Mouse (Mus musculus) MEL (cell line): ENCODE measurements around the gene Tkt. TPM values are rescaled to one million over a fixed set of nuclear protein-coding genes. Genes with fewer than 3 reads are reported as not detected.

Experiments
- DNase-seq: peaks from one replicate; pipeline ENCODE4 v3.0.0; 2011; ENCODE audit warnings: low read depth, low spot score
- H3K27ac ChIP-seq: 2 replicates; pipeline ENCODE4 v1.5.1; 2012; ENCODE audit warnings: low read depth, mild to moderate bottlenecking, control low read depth, low read length, moderate library complexity; ENCODE audit not compliant: control insufficient read depth
- H3K27me3 ChIP-seq, 2 experiments: fragments of 150-350 bp in 1 of 2; sonication (generic) in 1 of 2; 2 replicates each; pipeline ENCODE4 v1.6.1; 2012; ENCODE audit warnings: low read length in 2 of 2, mild to moderate bottlenecking in 2 of 2, improper control_type of control experiment in 1 of 2, moderate library complexity in 1 of 2; ENCODE audit not compliant: insufficient read depth in 2 of 2, control insufficient read depth in 1 of 2
- H3K36me3 ChIP-seq, 2 experiments: 2 replicates each; pipeline ENCODE4 v1.6.1; 2012 to 2014; ENCODE audit warnings: low read length in 2 of 2, improper control_type of control experiment in 1 of 2, inconsistent platforms in 1 of 2, mild to moderate bottlenecking in 1 of 2; ENCODE audit not compliant: insufficient read depth in 2 of 2, control insufficient read depth in 1 of 2
- H3K4me1 ChIP-seq, 2 experiments: fragments of 150-350 bp in 1 of 2; sonication (generic) in 1 of 2; 2 replicates each; pipeline ENCODE4 v1.6.1; 2012; ENCODE audit warnings: low read length in 2 of 2, improper control_type of control experiment in 1 of 2, mild to moderate bottlenecking in 1 of 2; ENCODE audit not compliant: insufficient read depth in 2 of 2, control insufficient read depth in 1 of 2
- H3K4me3 ChIP-seq, 2 experiments: fragments of 150-350 bp in 1 of 2; sonication (generic) in 1 of 2; 2 replicates each; pipeline ENCODE4 v1.5.1; 2012; ENCODE audit warnings: low read depth in 2 of 2, low read length in 2 of 2, mild to moderate bottlenecking in 2 of 2, moderate library complexity in 2 of 2, control low read depth in 1 of 2, improper control_type of control experiment in 1 of 2; ENCODE audit not compliant: control insufficient read depth in 1 of 2, insufficient read depth in 1 of 2
- H3K79me2 ChIP-seq: 2 replicates; pipeline ENCODE4 v1.6.1; 2012; ENCODE audit warnings: mild to moderate bottlenecking, low read length, moderate library complexity; ENCODE audit not compliant: control insufficient read depth, poor library complexity, insufficient read depth
- H3K9ac ChIP-seq: 2 replicates; pipeline ENCODE4 v1.6.1; 2012; ENCODE audit warnings: low read depth, mild to moderate bottlenecking, control low read depth, low read length, moderate library complexity; ENCODE audit not compliant: control insufficient read depth, poor library complexity, severe bottlenecking
- H3K9me3 ChIP-seq: fragments of 150-350 bp; sonication (generic); replicated peaks from 2 replicates; pipeline ENCODE4 v1.6.1; 2012; ENCODE audit warnings: mild to moderate bottlenecking, low read length, improper control_type of control experiment, moderate library complexity; ENCODE audit not compliant: insufficient read depth
- BHLHE40 ChIP-seq: IDR thresholded peaks from 2 replicates; pipeline ENCODE4 v1.6.1; 2012; ENCODE audit warnings: low read depth, mild to moderate bottlenecking, inconsistent platforms, low read length, improper control_type of control experiment, borderline replicate concordance
- CHD2 ChIP-seq: IDR thresholded peaks from 2 replicates; pipeline ENCODE4 v1.6.1; 2011; ENCODE audit warnings: low read length, improper control_type of control experiment
- CTCF ChIP-seq, 3 experiments: IDR thresholded peaks in 2 of 3; conservative IDR thresholded peaks in 1 of 3; 2 replicates each; pipeline ENCODE4 v1.5.1; 2011 to 2012; ENCODE audit warnings: low read length in 3 of 3, low read depth in 2 of 3, mild to moderate bottlenecking in 2 of 3, improper control_type of control experiment in 1 of 3, inconsistent platforms in 1 of 3, mixed read lengths in 1 of 3, moderate library complexity in 1 of 3; ENCODE audit not compliant: control insufficient read depth in 1 of 3, insufficient read depth in 1 of 3, poor library complexity in 1 of 3, severe bottlenecking in 1 of 3
- E2F4 ChIP-seq: IDR thresholded peaks from 2 replicates; pipeline ENCODE4 v1.6.1; 2011; ENCODE audit warnings: low read depth, low read length, improper control_type of control experiment, borderline replicate concordance
- ELF1 ChIP-seq: IDR thresholded peaks from 2 replicates; pipeline ENCODE4 v1.6.1; 2014; ENCODE audit warnings: low read depth, mild to moderate bottlenecking, inconsistent platforms, low read length, improper control_type of control experiment, moderate library complexity
- GABPA ChIP-seq: IDR thresholded peaks from 2 replicates; pipeline ENCODE4 v1.6.1; 2012; ENCODE audit warnings: low read depth, mild to moderate bottlenecking, inconsistent platforms, low read length, improper control_type of control experiment, moderate library complexity
- HCFC1 ChIP-seq: IDR thresholded peaks from 2 replicates; pipeline ENCODE4 v1.6.1; 2012; ENCODE audit warnings: low read depth, mild to moderate bottlenecking, inconsistent platforms, low read length, improper control_type of control experiment, moderate library complexity
- JUND ChIP-seq: IDR thresholded peaks from 2 replicates; pipeline ENCODE4 v1.6.1; 2011; ENCODE audit warnings: low read depth, mild to moderate bottlenecking, improper control_type of control experiment, low read length
- KAT2A ChIP-seq: conservative IDR thresholded peaks from 2 replicates; pipeline ENCODE4 v1.6.1; 2012; ENCODE audit warnings: low read depth, low read length, improper control_type of control experiment, inconsistent platforms
- MEF2A ChIP-seq: IDR thresholded peaks from 2 replicates; pipeline ENCODE4 v1.6.1; 2014; ENCODE audit warnings: low read depth, mild to moderate bottlenecking, inconsistent platforms, low read length, improper control_type of control experiment; ENCODE audit not compliant: poor library complexity, insufficient replicate concordance, severe bottlenecking; ENCODE audit errors: extremely low read depth
- POLR2A ChIP-seq, 2 experiments: IDR thresholded peaks; 2 replicates each; pipeline ENCODE4 v1.6.1; 2011 to 2012; ENCODE audit warnings: low read length in 2 of 2, mild to moderate bottlenecking in 2 of 2, control low read depth in 1 of 2, improper control_type of control experiment in 1 of 2, low read depth in 1 of 2, moderate library complexity in 1 of 2; ENCODE audit not compliant: control insufficient read depth in 1 of 2, insufficient read depth in 1 of 2, poor library complexity in 1 of 2
- POLR2AphosphoS2 ChIP-seq: IDR thresholded peaks from 2 replicates; pipeline ENCODE4 v1.6.1; 2011; ENCODE audit warnings: low read length, improper control_type of control experiment
- RAD21 ChIP-seq: IDR thresholded peaks from 2 replicates; pipeline ENCODE4 v1.6.1; 2011; ENCODE audit warnings: mild to moderate bottlenecking, low read depth, low read length, improper control_type of control experiment
- SIN3A ChIP-seq: IDR thresholded peaks from 2 replicates; pipeline ENCODE4 v1.6.1; 2012; ENCODE audit warnings: low read length, improper control_type of control experiment, inconsistent platforms
- SMC3 ChIP-seq: IDR thresholded peaks from 2 replicates; pipeline ENCODE4 v1.6.1; 2011; ENCODE audit warnings: low read depth, low read length, improper control_type of control experiment
- TAL1 ChIP-seq: IDR thresholded peaks from 2 replicates; pipeline ENCODE4 v1.6.1; 2012; ENCODE audit warnings: mild to moderate bottlenecking, inconsistent platforms, low read length, moderate library complexity, mixed read lengths
- TCF12 ChIP-seq: IDR thresholded peaks from 2 replicates; pipeline ENCODE4 v1.6.1; 2014; ENCODE audit warnings: low read depth, mild to moderate bottlenecking, inconsistent platforms, low read length, improper control_type of control experiment, moderate library complexity
- UBTF ChIP-seq: IDR thresholded peaks from 2 replicates; pipeline ENCODE4 v1.6.1; 2012; ENCODE audit warnings: low read depth, mild to moderate bottlenecking, inconsistent platforms, low read length, improper control_type of control experiment, moderate library complexity, borderline replicate concordance; ENCODE audit not compliant: insufficient read depth
- USF2 ChIP-seq, 2 experiments: IDR thresholded peaks; 2 replicates each; pipeline ENCODE4 v1.6.1; 2011 to 2012; ENCODE audit warnings: improper control_type of control experiment in 2 of 2, low read length in 2 of 2, borderline replicate concordance in 1 of 2, inconsistent platforms in 1 of 2, low read depth in 1 of 2, mild to moderate bottlenecking in 1 of 2; ENCODE audit not compliant: insufficient read depth in 1 of 2
- ZC3H11A ChIP-seq: IDR thresholded peaks from 2 replicates; pipeline ENCODE4 v1.6.1; 2012; ENCODE audit warnings: low read depth, mild to moderate bottlenecking, inconsistent platforms, low read length, improper control_type of control experiment
- ZKSCAN1 ChIP-seq: IDR thresholded peaks from 2 replicates; pipeline ENCODE4 v1.6.1; 2012; ENCODE audit warnings: low read depth, mild to moderate bottlenecking, inconsistent platforms, low read length, improper control_type of control experiment, moderate library complexity
- polyA plus RNA-seq, 2 experiments: library from polyadenylated mRNA; stranded (reverse) in 1 of 2; unstranded in 1 of 2; fragments of >175 nt in 1 of 2; fragments of >200 nt in 1 of 2; gene quantifications; 2 replicates each; pipeline versions ENCODE4 v1.2.1 to v1.2.4; 2012; ENCODE audit warnings: low replicate concordance in 2 of 2, low read depth in 1 of 2; ENCODE audit not compliant: insufficient read length in 2 of 2, insufficient read depth in 1 of 2, missing spikeins in 1 of 2
- total RNA-seq: library from RNA; depleted of rRNA; stranded (reverse); fragments of 300-350 nt; gene quantifications from 2 replicates; pipeline ENCODE4 v1.2.3, GENCODE M21; 2012

The Tkt gene
- total and polyA plus RNA-seq, 3 experiments, result 115 to 1,273 (median 640) TPM

- no peak overlapping the region for H3K27ac ChIP-seq
- H3K27me3 ChIP-seq, result no peaks in the 10 kb centered on the region
- peak; percentile 41 for DNase-seq
- H3K4me1 ChIP-seq, result peaks cover under 1 to 16% of the 10 kb centered on the region in 2 experiments; a peak in 3 of 4 replicates
- no peak overlapping the region for H3K9ac ChIP-seq
- H3K9me3 ChIP-seq, result no peaks in the 10 kb centered on the region
- no peak overlapping the region for H3K4me3 ChIP-seq
- peaks cover 0 to 6% of the 10 kb centered on the region in 2 experiments; a peak in 1 of 4 replicates for H3K36me3 ChIP-seq
- H3K79me2 ChIP-seq, result no peaks in the 10 kb centered on the region
- TF ChIP-seq TAL1 (no peak), TCF12 (no peak), CTCF (IDR thresholded peaks at IDR 0.05 in 2 of 3, conservative IDR thresholded peaks at IDR 0.05 in 1 of 3; ENCODE audit: control insufficient read depth in 1 of 3, insufficient read depth in 1 of 3, low read depth in 2 of 3, low read length in 3 of 3, poor library complexity in 1 of 3, severe bottlenecking in 1 of 3) (peak; percentile 30 to 52 (median 33); a peak in 5 of 6 replicates), RAD21 (peak; percentile 58), SMC3 (peak; percentile 44), ZC3H11A (peak; percentile 44), UBTF (no peak), GABPA (no peak)
Measured at GRCm38 (mm10) chr14:30585323-30585722, 37.2 kb downstream of the Tkt start.

GRCm38 (mm10) chr14:30586780-30587461 lies 38.8 kb downstream of the Tkt start:
- no peaks in the 10 kb centered on the region for H3K9me3 ChIP-seq
- H3K27me3 ChIP-seq, result no peaks in the 10 kb centered on the region
- TF ChIP-seq TCF12, result no peak
- TF ChIP-seq MEF2A, result no peak
- no peak for TF ChIP-seq JUND
- no peak for TF ChIP-seq POLR2AphosphoS2
- TF ChIP-seq POLR2A (IDR thresholded peaks at IDR 0.05; ENCODE audit: control insufficient read depth in 1 of 2, insufficient read depth in 1 of 2, low read depth in 1 of 2, low read length in 2 of 2, poor library complexity in 1 of 2), result no peak
- no peak for TF ChIP-seq BHLHE40
- no peak for TF ChIP-seq CHD2
- TF ChIP-seq ELF1, result no peak
- no peak for TF ChIP-seq GABPA
- no peak for TF ChIP-seq KAT2A
- no peak for TF ChIP-seq E2F4
- no peak for TF ChIP-seq HCFC1
- TF ChIP-seq USF2 (IDR thresholded peaks at IDR 0.05; ENCODE audit: borderline replicate concordance in 1 of 2, insufficient read depth in 1 of 2, low read depth in 1 of 2, low read length in 2 of 2), result no peak
- no peak for TF ChIP-seq SIN3A
- TF ChIP-seq ZKSCAN1, result no peak
- no peak overlapping the region for H3K9ac ChIP-seq
- peaks cover 0 to 13% of the 10 kb centered on the region in 2 experiments; a peak in 2 of 4 replicates for H3K4me1 ChIP-seq
- DNase-seq, result peak; percentile 37
- no peak overlapping the region for H3K27ac ChIP-seq
- H3K4me3 ChIP-seq, result no peak overlapping the region
- H3K36me3 ChIP-seq, result peaks cover 0 to 3% of the 10 kb centered on the region in 2 experiments; a peak in 1 of 4 replicates
- H3K79me2 ChIP-seq, result no peaks in the 10 kb centered on the region
